Mouse (Mus musculus): ENCODE measurements at regions not wholly inside any gene's neighbourhood (a gene's known extent, or its start where the extent isn't known, plus 50 kb on each side); places are given as distances from the start of the nearest gene placed in this dataset.

- Histone ChIP-seq H3K4me1 (ENCODE audit: control insufficient read depth in 1 of 2, insufficient read depth in 2 of 2) (peaks cover 3 to 12% of the 10 kb centered on the region in 2 experiments), H3K27ac (ENCODE audit: insufficient read depth, low read depth) (no peak overlapping the region), H3K36me3 (replicated peaks in 1 of 2; ENCODE audit: control insufficient read depth in 1 of 2, insufficient read depth in 1 of 2, low read length in 1 of 2) (no peaks in the 10 kb centered on the region), H3K79me2 (replicated peaks; ENCODE audit: control insufficient read depth, extremely low read depth, insufficient read depth, poor library complexity, severe bottlenecking) (no peaks in the 10 kb centered on the region), H3K4me3 (replicated peaks in 1 of 3; ENCODE audit: low read depth in 2 of 3, low read length in 2 of 3, poor library complexity in 1 of 3) (no peak overlapping the region), H3K4me2 (ENCODE audit: insufficient read depth, low read depth, poor library complexity, severe bottlenecking) (no peak overlapping the region), H3K9ac (ENCODE audit: insufficient read depth, low read depth) (no peak overlapping the region), H3K27me3 (replicated peaks) (no peaks in the 10 kb centered on the region), H3K9me3 (replicated peaks; ENCODE audit: low read length) (no peaks in the 10 kb centered on the region)
- in situ Hi-C loops (cut with MboI; ENCODE audit: low pct_ligation_motif_present, low pct_unique_long_range_greater_than_20kb, low sequenced_read_pairs) = no loop called here
- TF ChIP-seq JUN (IDR thresholded peaks at IDR 0.05; ENCODE audit: insufficient read depth, low read depth, low read length) = no peak
- no peak for TF ChIP-seq RCOR1 (conservative IDR thresholded peaks at IDR 0.05; ENCODE audit: low read depth, low read length)
- no peak for TF ChIP-seq MYC (IDR thresholded peaks at IDR 0.05; ENCODE audit: low read depth, low read length)
- TF ChIP-seq KAT2A (IDR thresholded peaks at IDR 0.05; ENCODE audit: insufficient replicate concordance, low read length) = no peak
- no peak for TF ChIP-seq ZKSCAN1 (IDR thresholded peaks at IDR 0.05; ENCODE audit: borderline replicate concordance, low read depth, low read length)
- TF ChIP-seq NRF1 (IDR thresholded peaks at IDR 0.05; ENCODE audit: low read depth, low read length) = no peak
- TF ChIP-seq MAX (IDR thresholded peaks at IDR 0.05; ENCODE audit: low read length) = no peak
- TF ChIP-seq BHLHE40 (IDR thresholded peaks at IDR 0.05; ENCODE audit: low read depth, low read length) = no peak
- no peak for DNase-seq (ENCODE audit: extremely low read depth)
- dilution Hi-C loops (cut with MboI; ENCODE audit: extremely low pct_ligation_motif_present, extremely low pct_unique_long_range_greater_than_20kb, low sequenced_read_pairs) = no loop called here
Measured at GRCm38 (mm10) chr9:116313932-116314790, 139.0 kb upstream of the Tgfbr2 start.

GRCm38 (mm10) chr9:116311364-116311763, 136.2 kb upstream of the Tgfbr2 start:
- no peaks in the 10 kb centered on the region for H3K36me3 ChIP-seq (replicated peaks in 1 of 2; ENCODE audit: control insufficient read depth in 1 of 2, insufficient read depth in 1 of 2, low read length in 1 of 2)
- dilution Hi-C loops (cut with MboI; ENCODE audit: extremely low pct_ligation_motif_present, extremely low pct_unique_long_range_greater_than_20kb, low sequenced_read_pairs) (no loop called here), in situ Hi-C loops (cut with MboI; ENCODE audit: low pct_ligation_motif_present, low pct_unique_long_range_greater_than_20kb, low sequenced_read_pairs) (no loop called here)
- H3K4me2 ChIP-seq (ENCODE audit: insufficient read depth, low read depth, poor library complexity, severe bottlenecking) = no peak overlapping the region
- no peak overlapping the region for H3K9ac ChIP-seq (ENCODE audit: insufficient read depth, low read depth)
- no peaks in the 10 kb centered on the region for H3K79me2 ChIP-seq (replicated peaks; ENCODE audit: control insufficient read depth, extremely low read depth, insufficient read depth, poor library complexity, severe bottlenecking)
- no peaks in the 10 kb centered on the region for H3K4me1 ChIP-seq (ENCODE audit: control insufficient read depth in 1 of 2, insufficient read depth in 2 of 2)
- H3K4me3 ChIP-seq (replicated peaks in 1 of 3; ENCODE audit: low read depth in 2 of 3, low read length in 2 of 3, poor library complexity in 1 of 3) = no peak overlapping the region
- H3K27ac ChIP-seq (ENCODE audit: insufficient read depth, low read depth) = no peak overlapping the region
- no peaks in the 10 kb centered on the region for H3K27me3 ChIP-seq (replicated peaks)
- H3K9me3 ChIP-seq (replicated peaks; ENCODE audit: low read length) = peaks cover 13% of the 10 kb centered on the region
- TF ChIP-seq PAX5 (IDR thresholded peaks at IDR 0.05; ENCODE audit: low read length) (no peak), JUND (conservative IDR thresholded peaks at IDR 0.05; ENCODE audit: low read depth, low read length) (no peak), IRF4 (IDR thresholded peaks at IDR 0.05; ENCODE audit: low read depth, low read length) (no peak), BHLHE40 (IDR thresholded peaks at IDR 0.05; ENCODE audit: low read depth, low read length) (no peak), MAZ (IDR thresholded peaks at IDR 0.05; ENCODE audit: low read depth, low read length) (no peak), ZNF384 (IDR thresholded peaks at IDR 0.05; ENCODE audit: low read depth, low read length) (no peak), GABPA (IDR thresholded peaks at IDR 0.05; ENCODE audit: insufficient replicate concordance, low read depth, low read length) (no peak), TCF12 (IDR thresholded peaks at IDR 0.05; ENCODE audit: low read depth, low read length) (no peak), SIN3A (IDR thresholded peaks at IDR 0.05; ENCODE audit: low read length) (no peak), MYC (IDR thresholded peaks at IDR 0.05; ENCODE audit: low read depth, low read length) (no peak), CHD2 (IDR thresholded peaks at IDR 0.05; ENCODE audit: low read length) (no peak), TBP (conservative IDR thresholded peaks at IDR 0.05; ENCODE audit: low read depth, low read length) (no peak), POLR2A (IDR thresholded peaks at IDR 0.05; ENCODE audit: low read depth, low read length) (no peak), UBTF (IDR thresholded peaks at IDR 0.05; ENCODE audit: low read depth, low read length) (no peak), POLR2AphosphoS2 (IDR thresholded peaks at IDR 0.05; ENCODE audit: low read depth, low read length) (no peak), MAFK (IDR thresholded peaks at IDR 0.05; ENCODE audit: insufficient replicate concordance, low read length) (no peak), E2F4 (IDR thresholded peaks at IDR 0.05; ENCODE audit: insufficient replicate concordance, low read depth, low read length) (no peak), NELFE (IDR thresholded peaks at IDR 0.05; ENCODE audit: low read depth, low read length) (no peak), HCFC1 (IDR thresholded peaks at IDR 0.05; ENCODE audit: low read depth, low read length) (no peak), RCOR1 (conservative IDR thresholded peaks at IDR 0.05; ENCODE audit: low read depth, low read length) (no peak)
- DNase-seq (ENCODE audit: extremely low read depth) = no peak
